Mouse (Mus musculus) testis, postnatal 14 days (tissue): ENCODE data around the gene Fxr1.
A peak's percentile ranks its signal among the peaks of the same experiment; 100 is the strongest.
"Not testable (repeated sequence)": the region's sequence is repeated elsewhere in the genome, so short reads cannot be mapped to it uniquely, and the experiment has no call there.

ENCODE experiments used
- DNase-seq: peaks from one replicate; pipeline ENCODE4 v3.0.0; 2021; ENCODE audit warnings: low spot score

The Fxr1 gene

GRCm38 (mm10) chr3:34019540-34020381 is at the start of gene Fxr1:
Gene Fxr1, plus strand, starts transcription at chr3:34019943.
- peak; percentile 88 for DNase-seq

GRCm38 (mm10) chr3:33979395-33979794 is 40.3 kb upstream of the Fxr1 start:
- no peak for DNase-seq

GRCm38 (mm10) chr3:33982746-33983145 is 37.0 kb upstream of the Fxr1 start:
- DNase-seq = no peak

- DNase-seq = no peak
Measured at GRCm38 (mm10) chr3:33989302-33989701, 30.4 kb upstream of the Fxr1 start.

- DNase-seq = no peak
Measured at GRCm38 (mm10) chr3:33990451-33990850, 29.3 kb upstream of the Fxr1 start.

GRCm38 (mm10) chr3:33990921-33991320 is 28.8 kb upstream of the Fxr1 start:
- DNase-seq = no peak

- no peak for DNase-seq
Measured at GRCm38 (mm10) chr3:33993421-33994126, 26.2 kb upstream of the Fxr1 start.

- DNase-seq = no peak
Measured at GRCm38 (mm10) chr3:33994127-33994488, 25.6 kb upstream of the Fxr1 start.

- not testable (repeated sequence) for DNase-seq
Measured at GRCm38 (mm10) chr3:34001691-34002090, 18.1 kb upstream of the Fxr1 start.

- no peak for DNase-seq
Measured at GRCm38 (mm10) chr3:34003860-34004259, 15.9 kb upstream of the Fxr1 start.

- DNase-seq = no peak
Measured at GRCm38 (mm10) chr3:34006301-34006700, 13.4 kb upstream of the Fxr1 start.

GRCm38 (mm10) chr3:34006824-34007223 is 12.9 kb upstream of the Fxr1 start:
- no peak for DNase-seq

GRCm38 (mm10) chr3:34007611-34008010 is 12.1 kb upstream of the Fxr1 start:
- no peak for DNase-seq

- DNase-seq = no peak
Measured at GRCm38 (mm10) chr3:34008191-34008590, 11.6 kb upstream of the Fxr1 start.

GRCm38 (mm10) chr3:34020382-34021258 is 877 bp downstream of the Fxr1 start:
- DNase-seq = peak; percentile 67

- no peak for DNase-seq
Measured at GRCm38 (mm10) chr3:34021259-34021828, 1.6 kb downstream of the Fxr1 start.

- no peak for DNase-seq
Measured at GRCm38 (mm10) chr3:34028935-34029334, 9.2 kb downstream of the Fxr1 start.

GRCm38 (mm10) chr3:34030601-34031000 is 10.9 kb downstream of the Fxr1 start:
- no peak for DNase-seq

GRCm38 (mm10) chr3:34033720-34034364 is 14.1 kb downstream of the Fxr1 start:
- DNase-seq = no peak

- DNase-seq = no peak
Measured at GRCm38 (mm10) chr3:34034803-34035202, 15.1 kb downstream of the Fxr1 start.

GRCm38 (mm10) chr3:34035706-34036105 is 16.0 kb downstream of the Fxr1 start:
- no peak for DNase-seq

GRCm38 (mm10) chr3:34041990-34042389 is 22.2 kb downstream of the Fxr1 start:
- no peak for DNase-seq
